Mouse (Mus musculus): ENCODE measurements around the gene Ep400.

DNA sequence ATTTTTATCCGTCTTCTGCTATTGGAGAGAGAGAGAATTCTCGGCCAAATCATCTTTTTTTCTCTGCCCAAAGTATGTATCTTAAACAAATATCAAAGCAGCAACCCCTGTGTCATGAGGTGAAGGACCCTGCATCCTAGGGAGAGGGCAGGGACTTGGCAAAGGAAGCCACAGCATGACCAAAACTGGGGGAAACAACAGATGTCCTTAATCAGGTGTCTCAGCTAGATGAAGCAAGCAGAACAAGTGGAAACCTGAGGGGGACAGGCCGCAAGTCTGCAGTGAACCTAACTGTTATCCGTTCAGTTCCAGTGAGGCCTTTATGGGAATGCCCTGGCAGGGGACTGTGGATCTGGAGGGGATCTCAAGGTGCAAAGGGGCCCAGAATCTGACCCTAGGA lies 36.9 kb upstream of the Ep400 start:
- TF ChIP-seq CTCF (conservative IDR thresholded peaks at IDR 0.05; ENCODE audit: low read length) = no peak
- TF ChIP-seq NANOG (IDR thresholded peaks at IDR 0.05; ENCODE audit: borderline replicate concordance, low read length) = no peak
- no peak for TF ChIP-seq POU5F1 (IDR thresholded peaks at IDR 0.05; ENCODE audit: borderline replicate concordance, low read length)

Data from E14TG2a.4 (cell line).